Mouse (Mus musculus): ENCODE measurements at regions not wholly inside any gene's neighbourhood (a gene's known extent, or its start where the extent isn't known, plus 50 kb on each side); places are given as distances from the start of the nearest gene placed in this dataset.

DNA sequence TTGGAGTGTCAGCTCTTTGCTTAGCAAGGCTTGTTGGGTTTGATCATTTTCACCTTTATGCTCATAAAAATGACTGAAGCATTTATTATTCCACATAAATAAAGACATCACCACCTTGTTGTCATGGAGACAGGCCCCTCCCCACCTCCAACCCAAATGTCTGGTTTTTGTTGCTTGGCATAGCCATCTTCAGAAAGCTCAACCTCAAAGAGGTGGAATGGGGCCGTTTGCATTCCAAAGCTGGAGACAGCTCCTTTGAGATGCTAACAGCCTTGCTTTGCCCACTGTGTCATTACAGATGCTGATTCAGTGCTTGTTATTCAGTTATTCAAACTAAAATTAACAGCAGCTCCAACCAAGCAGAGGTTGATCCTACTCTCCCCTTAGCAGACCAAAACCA, 51.9 kb upstream of the Lgalsl start:
- no peak overlapping the region for H3K4me2 ChIP-seq (replicated peaks)
- no peak overlapping the region for H3K4me3 ChIP-seq (replicated peaks)
- H3K27ac ChIP-seq (replicated peaks), result no peak overlapping the region
- ATAC-seq (ENCODE audit: insufficient number of reproducible peaks, low FRiP score, low TSS enrichment, low read depth), result no peak
- WGBS, result 28% methylated on average over 1 of the region's 1 CpGs
- no peak overlapping the region for H3K9ac ChIP-seq
- peaks cover 13% of the 10 kb centered on the region; the same call in 1 of the 2 replicates for H3K4me1 ChIP-seq
- H3K9me3 ChIP-seq (replicated peaks), result no peaks in the 10 kb centered on the region
- no peaks in the 10 kb centered on the region for H3K36me3 ChIP-seq
- 0 out of 2 replicates have a peak, but pooled peaks cover 2% of the 10 kb centered on the region for H3K27me3 ChIP-seq

DNA sequence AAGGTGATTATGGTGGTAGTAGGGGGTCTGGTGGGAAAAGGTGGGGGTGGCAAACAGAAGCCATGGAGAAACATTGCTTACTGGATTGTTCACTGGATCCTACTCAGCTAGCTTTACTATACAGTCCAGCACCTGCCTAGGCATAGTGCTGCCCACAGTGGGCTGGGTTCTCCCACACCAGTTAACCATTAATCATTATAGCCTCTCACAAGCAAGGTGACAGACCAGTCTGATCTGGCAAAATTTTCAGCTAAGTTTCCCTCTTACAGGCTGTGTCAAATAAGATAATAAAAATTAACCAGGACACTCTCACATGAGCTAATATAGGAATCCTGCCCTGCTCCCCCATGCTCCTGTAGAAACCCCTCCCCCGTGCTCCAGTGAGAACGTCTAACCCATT, 53.1 kb upstream of the Lgalsl start:
- Histone ChIP-seq H3K4me2 (replicated peaks) (no peak overlapping the region), H3K9me3 (replicated peaks) (no peaks in the 10 kb centered on the region), H3K4me1 (peaks cover 6% of the 10 kb centered on the region; the same call in 1 of the 2 replicates), H3K4me3 (replicated peaks) (no peak overlapping the region), H3K27me3 (0 out of 2 replicates have a peak, but pooled peaks cover 2% of the 10 kb centered on the region), H3K27ac (replicated peaks) (no peak overlapping the region), H3K9ac (no peak overlapping the region), H3K36me3 (no peaks in the 10 kb centered on the region)
- ATAC-seq (ENCODE audit: insufficient number of reproducible peaks, low FRiP score, low TSS enrichment, low read depth), result no peak
- WGBS, result 79% methylated on average over 2 of the region's 2 CpGs

DNA sequence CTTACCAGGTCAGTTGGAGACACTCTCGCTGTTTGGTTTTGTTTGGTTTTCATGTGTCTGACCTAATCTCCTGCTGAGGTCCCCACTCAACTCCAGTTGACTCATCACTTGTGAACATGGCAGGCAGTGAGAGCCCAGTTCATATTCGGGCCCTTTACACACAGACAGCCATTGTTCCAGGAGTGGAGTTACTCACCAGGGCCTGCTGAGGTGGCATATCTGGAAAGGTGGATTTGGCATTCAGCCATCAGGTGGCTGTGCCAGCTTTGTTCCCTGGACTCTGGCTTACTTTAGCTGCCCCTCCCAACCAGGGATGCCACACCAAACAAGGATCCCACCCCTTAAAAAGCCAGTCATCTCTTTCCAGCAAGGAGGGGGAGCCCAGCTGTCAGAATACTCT, 56.2 kb upstream of the Lgalsl start:
- WGBS, result 73% methylated on average over 2 of the region's 2 CpGs
- no peaks in the 10 kb centered on the region for H3K4me1 ChIP-seq
- no peak overlapping the region for H3K4me2 ChIP-seq (replicated peaks)
- H3K36me3 ChIP-seq, result no peaks in the 10 kb centered on the region
- H3K27ac ChIP-seq (replicated peaks), result no peak overlapping the region
- H3K4me3 ChIP-seq (replicated peaks), result no peak overlapping the region
- H3K9me3 ChIP-seq (replicated peaks), result no peaks in the 10 kb centered on the region
- 0 out of 2 replicates have a peak, but pooled peaks cover 2% of the 10 kb centered on the region for H3K27me3 ChIP-seq
- peak; percentile 39; the same call in 1 of the 2 replicates for ATAC-seq (ENCODE audit: insufficient number of reproducible peaks, low FRiP score, low TSS enrichment, low read depth)
- no peak overlapping the region for H3K9ac ChIP-seq

DNA sequence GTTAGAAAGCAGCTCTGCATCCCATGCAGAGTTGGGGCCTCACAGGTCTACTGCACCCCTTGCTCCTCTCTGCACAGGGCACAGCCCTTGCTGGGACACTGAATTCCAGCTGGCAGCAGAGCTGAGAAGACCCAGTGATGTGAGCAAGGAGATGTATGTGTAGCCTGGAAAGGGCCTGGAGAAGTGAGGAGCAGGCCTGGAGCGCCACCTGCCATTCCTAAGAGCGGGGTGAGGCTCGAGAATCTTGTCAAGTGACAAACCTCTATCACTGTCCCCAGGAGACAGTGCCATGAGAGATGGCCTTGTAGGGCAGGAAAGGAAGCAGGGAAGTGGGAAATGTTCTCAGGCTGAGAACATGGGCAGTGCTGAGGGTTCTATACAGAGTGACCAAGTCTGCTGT, 59.6 kb upstream of the Lgalsl start:
- no peak overlapping the region for H3K4me3 ChIP-seq (replicated peaks)
- no peaks in the 10 kb centered on the region for H3K9me3 ChIP-seq (replicated peaks)
- H3K9ac ChIP-seq, result no peak overlapping the region
- no peak overlapping the region for H3K27ac ChIP-seq (replicated peaks)
- peaks cover under 1% of the 10 kb centered on the region; the same call in 1 of the 2 replicates for H3K4me1 ChIP-seq
- no peak for ATAC-seq (ENCODE audit: insufficient number of reproducible peaks, low FRiP score, low TSS enrichment, low read depth)
- H3K36me3 ChIP-seq, result no peaks in the 10 kb centered on the region
- H3K4me2 ChIP-seq (replicated peaks), result no peak overlapping the region
- H3K27me3 ChIP-seq, result no peaks in the 10 kb centered on the region
- WGBS, result 65% methylated on average over 3 of the region's 3 CpGs

DNA sequence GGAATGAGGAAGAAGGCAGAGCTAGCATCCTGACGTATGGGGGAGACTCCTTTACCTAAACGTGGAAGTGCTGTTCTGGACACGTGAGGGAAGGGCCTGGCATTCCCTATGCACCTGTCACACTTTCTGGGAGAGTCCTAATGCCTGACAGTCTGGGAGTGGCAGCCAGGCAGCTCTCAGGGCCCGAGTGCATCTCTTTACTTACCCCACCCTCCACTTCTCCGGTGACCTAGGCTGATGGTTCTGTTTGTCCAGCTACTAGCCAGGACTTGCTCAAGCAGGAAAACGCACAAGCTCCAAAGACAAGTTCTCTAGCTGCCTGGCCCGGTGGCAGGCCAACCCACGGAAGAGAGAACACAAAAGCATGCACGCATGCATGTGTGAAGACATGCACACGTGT, 60.9 kb upstream of the Lgalsl start:
- no peak overlapping the region for H3K27ac ChIP-seq (replicated peaks)
- no peaks in the 10 kb centered on the region for H3K36me3 ChIP-seq
- no peak for ATAC-seq (ENCODE audit: insufficient number of reproducible peaks, low FRiP score, low TSS enrichment, low read depth)
- peaks cover 12% of the 10 kb centered on the region for H3K4me1 ChIP-seq
- H3K27me3 ChIP-seq, result no peaks in the 10 kb centered on the region
- 66% methylated on average over 10 of the region's 10 CpGs for WGBS
- no peaks in the 10 kb centered on the region for H3K9me3 ChIP-seq (replicated peaks)
- no peak overlapping the region for H3K4me2 ChIP-seq (replicated peaks)
- H3K4me3 ChIP-seq (replicated peaks), result no peak overlapping the region
- H3K9ac ChIP-seq, result no peak overlapping the region

DNA sequence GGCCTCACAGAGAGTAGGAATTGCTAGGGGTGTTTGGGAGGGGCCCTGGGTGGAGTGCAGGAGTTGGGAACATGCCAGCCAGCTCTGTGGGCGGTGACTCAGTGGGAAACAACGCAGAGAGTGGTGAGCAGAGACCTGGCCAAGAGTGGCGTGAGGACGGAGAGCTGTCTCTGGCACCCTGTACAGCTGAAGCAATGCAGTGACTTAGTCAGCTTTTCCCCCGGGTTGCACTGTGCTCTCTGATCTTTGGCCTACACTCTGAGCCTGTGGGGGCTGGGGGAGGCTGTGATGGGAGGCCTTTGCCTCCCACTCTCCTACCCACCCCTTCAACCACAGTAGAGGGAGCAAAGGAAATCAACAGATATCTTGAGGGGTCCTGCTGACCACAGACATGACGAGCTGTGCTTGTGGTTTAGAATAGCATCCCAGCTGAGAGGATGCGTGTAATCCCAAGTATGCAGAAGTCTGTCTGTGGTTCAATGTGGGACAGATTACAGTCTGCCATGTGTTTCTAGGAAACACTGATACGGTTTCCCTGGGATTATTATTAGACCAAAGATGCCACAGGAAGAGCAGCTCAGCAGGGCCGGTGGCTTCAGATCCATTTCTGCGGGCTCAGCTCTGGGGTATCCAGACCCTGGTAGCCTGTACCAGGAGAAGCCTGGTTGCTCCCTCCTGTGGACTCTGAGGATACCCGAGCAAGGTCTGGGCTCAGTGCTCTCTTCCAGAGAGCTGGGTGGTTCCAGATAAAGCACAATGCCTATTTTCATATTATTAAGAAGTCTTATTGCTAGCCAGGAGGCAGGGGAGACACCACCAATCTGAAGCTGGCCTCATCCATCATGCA, 65.6 kb upstream of the Lgalsl start:
- WGBS, result 26% methylated on average over 11 of the region's 11 CpGs
- H3K4me3 ChIP-seq (replicated peaks), result no peak overlapping the region
- H3K4me2 ChIP-seq (replicated peaks), result no peak overlapping the region
- H3K36me3 ChIP-seq, result no peaks in the 10 kb centered on the region
- no peaks in the 10 kb centered on the region for H3K9me3 ChIP-seq (replicated peaks)
- no peak overlapping the region for H3K9ac ChIP-seq
- peaks cover 33% of the 10 kb centered on the region for H3K4me1 ChIP-seq
- H3K27me3 ChIP-seq, result no peaks in the 10 kb centered on the region
- H3K27ac ChIP-seq (replicated peaks), result peak overlapping the region; percentile 67
- peak; percentile 84 for ATAC-seq (ENCODE audit: insufficient number of reproducible peaks, low FRiP score, low TSS enrichment, low read depth)

DNA sequence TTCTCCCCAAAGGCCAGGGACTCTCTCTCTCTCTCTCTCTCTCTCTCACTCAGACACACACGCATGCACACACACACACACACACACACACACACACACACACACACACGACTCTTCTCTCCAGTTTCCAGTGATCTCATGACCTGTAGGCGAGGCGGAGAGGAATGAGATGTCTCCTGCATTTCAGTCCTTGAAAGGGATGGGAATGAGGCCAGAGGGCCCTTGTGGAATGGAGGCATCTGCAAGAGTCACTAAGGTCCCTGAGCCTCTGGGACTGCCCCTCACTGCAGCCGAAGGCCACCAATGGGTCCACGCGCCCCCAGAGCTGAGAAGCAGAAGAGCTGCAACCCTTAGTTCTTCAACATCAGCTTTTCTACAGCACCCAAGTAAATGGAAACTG, 66.6 kb upstream of the Lgalsl start:
- 84% methylated on average over 7 of the region's 7 CpGs for WGBS
- Histone ChIP-seq H3K4me3 (replicated peaks) (no peak overlapping the region), H3K9me3 (replicated peaks) (no peaks in the 10 kb centered on the region), H3K27ac (replicated peaks) (no peak overlapping the region), H3K36me3 (no peaks in the 10 kb centered on the region), H3K27me3 (no peaks in the 10 kb centered on the region), H3K9ac (no peak overlapping the region), H3K4me1 (peaks cover 33% of the 10 kb centered on the region), H3K4me2 (replicated peaks) (no peak overlapping the region)
- ATAC-seq (ENCODE audit: insufficient number of reproducible peaks, low FRiP score, low TSS enrichment, low read depth), result no peak

DNA sequence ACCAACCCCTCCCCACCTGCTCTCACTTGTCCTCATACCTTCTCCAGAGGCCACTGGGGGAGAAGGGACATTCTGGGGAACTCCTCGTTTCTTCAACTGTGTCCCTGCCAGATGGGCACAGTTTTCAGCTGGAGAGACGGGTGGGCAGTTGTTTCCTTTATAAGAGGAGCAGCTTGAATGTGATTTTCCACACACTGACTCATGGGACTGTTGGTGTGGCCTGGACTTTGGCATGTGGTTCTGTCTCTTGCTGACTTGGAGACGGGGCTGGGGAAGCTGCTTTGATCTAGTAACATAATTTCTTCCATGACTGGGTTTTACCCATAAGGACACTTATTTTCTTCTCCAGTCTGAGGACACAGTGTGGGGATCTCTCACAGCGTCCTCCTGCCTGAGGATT, 67.7 kb upstream of the Lgalsl start:
- H3K4me3 ChIP-seq (replicated peaks), result no peak overlapping the region
- no peaks in the 10 kb centered on the region for H3K36me3 ChIP-seq
- H3K9me3 ChIP-seq (replicated peaks), result no peaks in the 10 kb centered on the region
- H3K27me3 ChIP-seq, result no peaks in the 10 kb centered on the region
- no peak for ATAC-seq (ENCODE audit: insufficient number of reproducible peaks, low FRiP score, low TSS enrichment, low read depth)
- peaks cover 33% of the 10 kb centered on the region for H3K4me1 ChIP-seq
- H3K27ac ChIP-seq (replicated peaks), result peak overlapping the region; percentile 61; the same call in 1 of the 2 replicates
- no peak overlapping the region for H3K9ac ChIP-seq
- WGBS, result 39% methylated on average over 4 of the region's 4 CpGs
- H3K4me2 ChIP-seq (replicated peaks), result no peak overlapping the region

DNA sequence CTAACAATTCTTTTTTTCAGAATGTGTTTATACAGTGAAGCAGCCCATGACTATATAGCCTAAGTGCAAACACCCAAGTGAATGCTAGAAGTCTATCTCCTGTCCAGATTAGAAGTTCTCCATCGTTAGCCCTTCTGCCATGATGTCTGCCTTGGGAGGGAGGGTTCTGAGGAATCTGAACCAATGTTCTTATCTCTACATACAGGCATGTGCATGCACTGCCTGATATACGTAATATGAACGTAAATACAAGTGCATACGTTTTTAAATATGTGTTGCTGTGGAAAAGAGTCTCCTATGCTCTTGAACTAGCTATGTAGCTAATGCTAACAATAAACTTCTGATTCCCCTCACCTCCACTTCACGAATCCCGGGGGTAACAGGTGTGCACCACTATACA, 68.9 kb upstream of the Lgalsl start:
- no peak overlapping the region for H3K4me3 ChIP-seq (replicated peaks)
- H3K9ac ChIP-seq, result no peak overlapping the region
- no peak overlapping the region for H3K4me2 ChIP-seq (replicated peaks)
- no peaks in the 10 kb centered on the region for H3K36me3 ChIP-seq
- ATAC-seq (ENCODE audit: insufficient number of reproducible peaks, low FRiP score, low TSS enrichment, low read depth), result no peak
- peaks cover 33% of the 10 kb centered on the region for H3K4me1 ChIP-seq
- H3K27ac ChIP-seq (replicated peaks), result no peak overlapping the region
- WGBS, result 88% methylated on average over 6 of the region's 6 CpGs
- no peaks in the 10 kb centered on the region for H3K27me3 ChIP-seq
- H3K9me3 ChIP-seq (replicated peaks), result no peaks in the 10 kb centered on the region

DNA sequence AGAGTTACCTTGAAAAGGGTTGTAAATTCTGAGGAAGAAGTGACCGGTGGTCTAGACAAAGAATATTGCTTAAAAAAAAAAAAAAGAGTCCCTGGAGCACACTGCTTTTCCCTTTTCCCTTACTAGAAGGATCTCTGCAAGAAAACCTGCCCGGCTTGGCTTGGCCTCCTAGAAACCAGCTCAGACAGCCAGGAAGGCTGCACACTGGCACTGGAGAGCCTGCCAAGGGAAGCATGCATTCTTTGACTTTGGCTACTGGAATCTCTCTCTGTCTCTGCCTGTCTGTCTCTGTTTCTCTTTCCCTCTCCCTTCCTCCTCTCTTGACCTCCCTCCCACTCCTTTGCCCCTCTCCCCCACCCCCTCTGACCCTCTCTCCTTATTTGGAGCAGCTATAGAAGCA, 71.1 kb upstream of the Lgalsl start:
- Histone ChIP-seq H3K4me3 (replicated peaks) (no peak overlapping the region), H3K4me1 (peaks cover 18% of the 10 kb centered on the region), H3K27me3 (no peaks in the 10 kb centered on the region), H3K9me3 (replicated peaks) (no peaks in the 10 kb centered on the region), H3K36me3 (no peaks in the 10 kb centered on the region), H3K9ac (no peak overlapping the region), H3K27ac (replicated peaks) (no peak overlapping the region), H3K4me2 (replicated peaks) (no peak overlapping the region)
- 53% methylated on average over 2 of the region's 2 CpGs for WGBS
- ATAC-seq (ENCODE audit: insufficient number of reproducible peaks, low FRiP score, low TSS enrichment, low read depth), result no peak

DNA sequence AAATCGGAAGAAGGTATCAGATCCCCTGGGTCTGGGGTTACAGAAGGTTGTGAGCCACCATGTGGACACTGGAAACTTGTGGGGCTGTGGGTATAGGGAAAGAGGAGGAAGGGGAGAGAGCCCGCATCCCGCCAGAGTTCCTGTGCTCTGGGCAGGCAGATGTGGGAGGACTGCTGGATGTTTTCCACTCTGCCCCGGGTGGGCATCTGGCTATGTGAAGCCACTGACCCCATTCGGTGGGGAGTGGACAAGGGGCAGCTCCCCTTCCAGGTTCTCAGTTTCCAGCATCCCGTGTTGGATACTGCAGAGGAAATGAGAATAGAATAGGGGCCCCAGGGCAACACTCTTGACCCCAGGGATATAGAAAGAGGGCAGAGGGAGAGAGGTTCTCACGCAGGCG, 72.1 kb upstream of the Lgalsl start:
- Histone ChIP-seq H3K9ac (no peak overlapping the region), H3K36me3 (no peaks in the 10 kb centered on the region), H3K9me3 (replicated peaks) (no peaks in the 10 kb centered on the region), H3K27me3 (no peaks in the 10 kb centered on the region), H3K4me1 (peaks cover 17% of the 10 kb centered on the region), H3K4me2 (replicated peaks) (no peak overlapping the region), H3K4me3 (replicated peaks) (no peak overlapping the region), H3K27ac (replicated peaks) (no peak overlapping the region)
- ATAC-seq (ENCODE audit: insufficient number of reproducible peaks, low FRiP score, low TSS enrichment, low read depth), result no peak
- 58% methylated on average over 8 of the region's 8 CpGs for WGBS

DNA sequence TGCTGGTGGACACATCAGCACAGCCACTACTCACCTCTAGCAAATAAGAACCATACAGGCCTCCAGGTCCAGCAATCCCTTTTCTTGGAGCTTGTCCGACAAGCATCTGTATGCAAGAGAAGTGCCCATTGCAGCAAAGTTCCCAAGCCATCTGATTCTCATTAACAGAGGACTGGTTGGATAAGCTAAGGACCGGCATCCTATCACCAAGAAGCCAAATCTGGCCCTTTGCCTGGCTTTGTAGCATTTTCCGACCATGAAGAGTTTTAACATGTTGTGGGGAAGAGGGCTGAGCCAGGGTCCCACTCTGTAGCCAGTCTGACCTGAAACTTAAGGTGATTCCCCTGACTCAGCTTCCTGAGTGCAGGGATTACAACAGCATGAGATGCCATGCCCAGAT, 77.1 kb upstream of the Lgalsl start:
- WGBS, result 24% methylated on average over 3 of the region's 3 CpGs
- Histone ChIP-seq H3K4me3 (replicated peaks) (no peak overlapping the region), H3K9ac (no peak overlapping the region), H3K4me2 (replicated peaks) (no peak overlapping the region), H3K27ac (replicated peaks) (no peak overlapping the region; the same call in 1 of the 2 replicates), H3K9me3 (replicated peaks) (no peaks in the 10 kb centered on the region), H3K27me3 (no peaks in the 10 kb centered on the region), H3K36me3 (no peaks in the 10 kb centered on the region), H3K4me1 (peaks cover 4% of the 10 kb centered on the region; the same call in 1 of the 2 replicates)
- no peak for ATAC-seq (ENCODE audit: insufficient number of reproducible peaks, low FRiP score, low TSS enrichment, low read depth)
